Mouse (Mus musculus): ENCODE measurements around the gene Barhl2. TPM values are rescaled to one million over a fixed set of nuclear protein-coding genes. Genes with fewer than 3 reads are reported as not detected.
A peak's percentile ranks its signal among the peaks of the same experiment; 100 is the strongest.

Gene Barhl2
- polyA plus RNA-seq, 1 experiment from 2014 or later, result not detected

DNA sequence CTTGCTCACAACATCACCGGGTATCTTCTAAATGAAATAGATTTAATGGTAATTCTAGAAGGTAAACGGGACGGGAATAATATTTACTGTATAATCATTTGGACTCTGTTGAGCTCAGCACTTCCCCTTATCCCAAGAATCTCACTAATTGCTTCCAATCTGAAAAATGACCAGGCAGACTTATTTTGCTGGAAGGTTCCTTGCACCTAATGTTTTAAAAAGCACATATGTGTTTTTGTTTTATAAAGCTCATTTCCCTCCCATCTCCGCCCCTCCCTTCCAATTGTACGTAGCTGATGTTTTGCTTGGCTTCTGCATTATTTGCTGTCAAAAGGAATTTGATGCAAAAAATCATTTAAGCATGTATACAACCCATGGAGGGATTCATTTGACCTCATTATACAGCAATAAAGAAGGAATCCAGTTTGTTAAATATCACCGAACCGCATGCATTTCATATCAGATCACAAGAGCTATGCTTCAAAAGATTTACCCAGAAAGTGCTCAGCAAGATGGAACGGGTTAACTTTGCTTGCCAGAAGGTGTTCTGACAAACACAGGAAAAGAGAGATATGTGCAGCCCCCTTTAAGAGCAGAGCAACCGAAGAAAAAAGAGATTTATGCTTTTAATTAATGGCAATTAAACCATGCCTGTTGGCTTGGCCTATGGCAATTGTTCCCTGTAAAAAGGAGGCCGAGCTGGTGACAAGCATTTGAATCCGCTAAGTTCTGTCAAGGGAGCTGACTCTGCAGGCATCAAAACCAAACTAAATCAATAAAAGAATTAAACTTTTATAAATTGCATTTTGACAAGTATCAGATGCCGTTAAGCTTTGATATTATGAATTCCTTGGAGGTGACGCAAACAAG lies 13.5 kb upstream of the Barhl2 start:
- no peak for TF ChIP-seq EP300 (IDR thresholded peaks at IDR 0.05; ENCODE audit: low read depth)
- no peak for TF ChIP-seq CTCF (IDR thresholded peaks at IDR 0.05; ENCODE audit: low read depth)
- 21% methylated on average over 13 of the region's 13 CpGs for WGBS (ENCODE audit: insufficient replicate concordance)
- ATAC-seq, result no peak

GRCm38 (mm10) chr5:106465129-106465790 lies 7.3 kb upstream of the Barhl2 start:
- TF ChIP-seq CTCF (IDR thresholded peaks at IDR 0.05; ENCODE audit: low read depth) (no peak), EP300 (IDR thresholded peaks at IDR 0.05; ENCODE audit: low read depth) (no peak)
- no peak overlapping the region for H3K4me2 ChIP-seq (ENCODE audit: low read depth, low read length)
- no peak overlapping the region for H3K9ac ChIP-seq (replicated peaks)
- H3K4me3 ChIP-seq (ENCODE audit: low read depth, low read length), result no peak overlapping the region
- ATAC-seq, result peak; percentile 40; the same call in 1 of the 2 replicates
- WGBS (ENCODE audit: insufficient replicate concordance), result 2% methylated on average over 31 of the region's 31 CpGs
- H3K4me1 ChIP-seq (ENCODE audit: insufficient read depth), result peaks cover 2% of the 10 kb centered on the region; the same call in 1 of the 2 replicates
- no peak overlapping the region for H3K27ac ChIP-seq (ENCODE audit: low read depth)
- peak; percentile 41 for DNase-seq
- H3K27me3 ChIP-seq (ENCODE audit: insufficient read depth, low read length), result peaks cover 99% of the 10 kb centered on the region
- no peaks in the 10 kb centered on the region for H3K36me3 ChIP-seq (replicated peaks; ENCODE audit: insufficient read depth, low read length)
- H3K9me3 ChIP-seq (ENCODE audit: low read length), result no peaks in the 10 kb centered on the region

More for the DNA sequence above, 13.5 kb upstream of the Barhl2 start:
- peaks cover 5% of the 10 kb centered on the region for H3K4me1 ChIP-seq (ENCODE audit: insufficient read depth)
- H3K9me3 ChIP-seq (ENCODE audit: low read length), result no peaks in the 10 kb centered on the region
- no peak overlapping the region for H3K9ac ChIP-seq (replicated peaks)
- no peaks in the 10 kb centered on the region for H3K36me3 ChIP-seq (replicated peaks; ENCODE audit: insufficient read depth, low read length)
- peaks cover 81% of the 10 kb centered on the region for H3K27me3 ChIP-seq (ENCODE audit: insufficient read depth, low read length)
- no peak overlapping the region for H3K27ac ChIP-seq (ENCODE audit: low read depth)
- no peak overlapping the region for H3K4me2 ChIP-seq (ENCODE audit: low read depth, low read length)
- no peak overlapping the region for H3K4me3 ChIP-seq (ENCODE audit: low read depth, low read length)
- DNase-seq, result no peak

GRCm38 (mm10) chr5:106464336-106465128 lies 6.6 kb upstream of the Barhl2 start:
- TF ChIP-seq EP300 (IDR thresholded peaks at IDR 0.05; ENCODE audit: low read depth) (no peak), CTCF (IDR thresholded peaks at IDR 0.05; ENCODE audit: low read depth) (no peak)
- no peaks in the 10 kb centered on the region for H3K9me3 ChIP-seq (ENCODE audit: low read length)
- ATAC-seq, result no peak
- no peak overlapping the region for H3K4me3 ChIP-seq (ENCODE audit: low read depth, low read length)
- H3K27ac ChIP-seq (ENCODE audit: low read depth), result no peak overlapping the region
- no peaks in the 10 kb centered on the region for H3K4me1 ChIP-seq (ENCODE audit: insufficient read depth)
- H3K27me3 ChIP-seq (ENCODE audit: insufficient read depth, low read length), result peaks cover 99% of the 10 kb centered on the region
- no peak overlapping the region for H3K4me2 ChIP-seq (ENCODE audit: low read depth, low read length)
- no peaks in the 10 kb centered on the region for H3K36me3 ChIP-seq (replicated peaks; ENCODE audit: insufficient read depth, low read length)
- no peak for DNase-seq
- H3K9ac ChIP-seq (replicated peaks), result no peak overlapping the region
- 3% methylated on average over 24 of the region's 24 CpGs for WGBS (ENCODE audit: insufficient replicate concordance)

GRCm38 (mm10) chr5:106463661-106464191 lies 5.8 kb upstream of the Barhl2 start:
- ATAC-seq (no peak), DNase-seq (no peak)
- H3K4me2 ChIP-seq (ENCODE audit: low read depth, low read length), result no peak overlapping the region
- WGBS (ENCODE audit: insufficient replicate concordance), result 1% methylated on average over 25 of the region's 25 CpGs
- no peak overlapping the region for H3K27ac ChIP-seq (ENCODE audit: low read depth)
- H3K4me1 ChIP-seq (ENCODE audit: insufficient read depth), result peaks cover 2% of the 10 kb centered on the region
- H3K9ac ChIP-seq (replicated peaks), result no peak overlapping the region
- no peaks in the 10 kb centered on the region for H3K9me3 ChIP-seq (ENCODE audit: low read length)
- no peak for TF ChIP-seq EP300 (IDR thresholded peaks at IDR 0.05; ENCODE audit: low read depth)
- TF ChIP-seq CTCF (IDR thresholded peaks at IDR 0.05; ENCODE audit: low read depth), result 0 out of 2 replicates have a peak, but pooled peaks have one; percentile 13
- no peak overlapping the region for H3K4me3 ChIP-seq (ENCODE audit: low read depth, low read length)
- H3K36me3 ChIP-seq (replicated peaks; ENCODE audit: insufficient read depth, low read length), result no peaks in the 10 kb centered on the region
- H3K27me3 ChIP-seq (ENCODE audit: insufficient read depth, low read length), result peaks cover 99% of the 10 kb centered on the region

- Histone ChIP-seq H3K27ac (ENCODE audit: low read depth) (no peak overlapping the region), H3K4me3 (ENCODE audit: low read depth, low read length) (no peak overlapping the region), H3K9me3 (ENCODE audit: low read length) (no peaks in the 10 kb centered on the region), H3K27me3 (ENCODE audit: insufficient read depth, low read length) (peaks cover 99% of the 10 kb centered on the region), H3K36me3 (replicated peaks; ENCODE audit: insufficient read depth, low read length) (no peaks in the 10 kb centered on the region), H3K4me1 (ENCODE audit: insufficient read depth) (peaks cover 6% of the 10 kb centered on the region), H3K4me2 (ENCODE audit: low read depth, low read length) (no peak overlapping the region), H3K9ac (replicated peaks) (no peak overlapping the region)
- no peak for TF ChIP-seq EP300 (IDR thresholded peaks at IDR 0.05; ENCODE audit: low read depth)
- TF ChIP-seq CTCF (IDR thresholded peaks at IDR 0.05; ENCODE audit: low read depth), result peak; percentile 73
- ATAC-seq (no peak), DNase-seq (peak; percentile 56)
- WGBS (ENCODE audit: insufficient replicate concordance), result under 1% methylated on average over 4 of the region's 4 CpGs
Measured at GRCm38 (mm10) chr5:106461913-106462312, 3.9 kb upstream of the Barhl2 start.
